Mouse (Mus musculus) liver, embryonic 16.5 days (tissue): ENCODE results near the gene Fryl. TPM values are rescaled to one million over a fixed set of nuclear protein-coding genes. Genes with fewer than 3 reads are reported as not detected.
A peak's percentile ranks its signal among the peaks of the same experiment; 100 is the strongest.

Experiments used
- ATAC-seq: fragments of 200-750 bp; cut with Nextera tagmentation; 2 replicates; pipeline ENCODE4 v1.8.0; 2017; ENCODE audit warnings: low read depth, mild to moderate bottlenecking, moderate number of reproducible peaks, moderate library complexity
- H3K27ac ChIP-seq: fragments of 300-500 bp; sonication (generic); 2 replicates; pipeline ENCODE4 v1.5.1; 2014; ENCODE audit warnings: mild to moderate bottlenecking, low read length
- H3K27me3 ChIP-seq: fragments of 300-500 bp; sonication (generic); 2 replicates; pipeline ENCODE4 v1.6.1; 2014; ENCODE audit warnings: low read depth, low read length, mixed read lengths; ENCODE audit not compliant: control insufficient read depth, insufficient read depth
- H3K36me3 ChIP-seq: fragments of 300-500 bp; sonication (generic); 2 replicates; pipeline ENCODE4 v1.6.1; 2014; ENCODE audit warnings: mild to moderate bottlenecking; ENCODE audit not compliant: control insufficient read depth, insufficient read depth
- H3K4me1 ChIP-seq: fragments of 300-500 bp; sonication (generic); 2 replicates; pipeline ENCODE4 v1.6.1; 2014; ENCODE audit warnings: low read depth, low read length, mixed read lengths; ENCODE audit not compliant: control insufficient read depth
- H3K4me2 ChIP-seq: fragments of 300-500 bp; sonication (generic); 2 replicates; pipeline ENCODE4 v1.6.1; 2014; ENCODE audit warnings: low read depth, low read length, mixed read lengths
- H3K4me3 ChIP-seq: fragments of 300-500 bp; sonication (generic); 2 replicates; pipeline ENCODE4 v1.5.1; 2014; ENCODE audit warnings: low read depth, mild to moderate bottlenecking, low read length
- H3K9ac ChIP-seq: fragments of 300-500 bp; sonication (generic); 2 replicates; pipeline ENCODE4 v1.6.1; 2014; ENCODE audit warnings: low read depth, low read length
- H3K9me3 ChIP-seq: fragments of 300-500 bp; sonication (generic); replicated peaks from 2 replicates; pipeline ENCODE4 v1.6.1; 2016; ENCODE audit warnings: low read length; ENCODE audit not compliant: control insufficient read depth
- WGBS: fragments of 180-500 bp; shearing (Covaris S2); extraction: QIAGEN DNeasy Blood & Tissue Kit; methylation state at CpG from one replicate; pipeline ENCODE4 v1.1.7; 2014; ENCODE audit not compliant: insufficient replicate concordance; 5-methylcytosine and 5-hydroxymethylcytosine counted together
- polyA plus RNA-seq: library from polyadenylated mRNA; unstranded; fragments of >200 nt; fragmentation: Nextera tagmentation; extraction: Ambion mirVana; gene quantifications from 2 replicates; pipeline ENCODE4 v1.2.1, GENCODE M21; 2015

The Fryl gene
- polyA plus RNA-seq, 1 experiment from 2014 or later: 44.1 TPM

- no peak overlapping the region for H3K9ac ChIP-seq
- H3K4me2 ChIP-seq: no peak overlapping the region
- H3K9me3 ChIP-seq: no peaks in the 10 kb centered on the region
- H3K27ac ChIP-seq: no peak overlapping the region
- peaks cover 39% of the 10 kb centered on the region for H3K4me1 ChIP-seq
- no peak for ATAC-seq
- H3K36me3 ChIP-seq: no peaks in the 10 kb centered on the region
- no peaks in the 10 kb centered on the region for H3K27me3 ChIP-seq
- no peak overlapping the region for H3K4me3 ChIP-seq
- 83% methylated on average over 8 of the region's 8 CpGs for WGBS
Measured at GRCm38 (mm10) chr5:73248211-73248610, 8.2 kb downstream of the Fryl start.

- Histone ChIP-seq H3K9ac (no peak overlapping the region), H3K27ac (no peak overlapping the region), H3K36me3 (no peaks in the 10 kb centered on the region), H3K4me2 (peak overlapping the region; percentile 19; the same call in 1 of the 2 replicates), H3K4me1 (peaks cover 31% of the 10 kb centered on the region), H3K27me3 (no peaks in the 10 kb centered on the region), H3K4me3 (no peak overlapping the region), H3K9me3 (no peaks in the 10 kb centered on the region)
- 36% methylated on average over 6 of the region's 6 CpGs for WGBS
- peak; percentile 73 for ATAC-seq
Measured at GRCm38 (mm10) chr5:73246414-73246813, 10.0 kb downstream of the Fryl start.

- Histone ChIP-seq H3K9ac (no peak overlapping the region), H3K4me2 (no peak overlapping the region), H3K27ac (no peak overlapping the region), H3K4me3 (no peak overlapping the region), H3K27me3 (no peaks in the 10 kb centered on the region), H3K4me1 (peaks cover 28% of the 10 kb centered on the region), H3K9me3 (no peaks in the 10 kb centered on the region), H3K36me3 (no peaks in the 10 kb centered on the region)
- ATAC-seq: peak; percentile 38; the same call in 1 of the 2 replicates
- WGBS: 72% methylated on average over 13 of the region's 13 CpGs
Measured at GRCm38 (mm10) chr5:73244403-73244802, 12.0 kb downstream of the Fryl start.

- peaks cover 23% of the 10 kb centered on the region for H3K4me1 ChIP-seq
- 76% methylated on average over 8 of the region's 8 CpGs for WGBS
Measured at GRCm38 (mm10) chr5:73241966-73242365, 14.5 kb downstream of the Fryl start.

GRCm38 (mm10) chr5:73241332-73241731, 15.1 kb downstream of the Fryl start:
- peak; percentile 43; the same call in 1 of the 2 replicates for ATAC-seq
- Histone ChIP-seq H3K27ac (no peak overlapping the region), H3K9ac (no peak overlapping the region), H3K4me3 (no peak overlapping the region), H3K36me3 (no peaks in the 10 kb centered on the region), H3K4me2 (no peak overlapping the region), H3K9me3 (no peaks in the 10 kb centered on the region), H3K27me3 (no peaks in the 10 kb centered on the region), H3K4me1 (peaks cover 16% of the 10 kb centered on the region)
- 16% methylated on average over 10 of the region's 10 CpGs for WGBS

More at GRCm38 (mm10) chr5:73241966-73242365, 14.5 kb downstream of the Fryl start:
- Histone ChIP-seq H3K36me3 (no peaks in the 10 kb centered on the region), H3K27ac (no peak overlapping the region), H3K9ac (no peak overlapping the region), H3K4me3 (no peak overlapping the region), H3K9me3 (no peaks in the 10 kb centered on the region), H3K27me3 (no peaks in the 10 kb centered on the region), H3K4me2 (no peak overlapping the region)
- no peak for ATAC-seq

- no peak overlapping the region for H3K9ac ChIP-seq
- 86% methylated on average over 6 of the region's 6 CpGs for WGBS
- H3K4me1 ChIP-seq: peaks cover 7% of the 10 kb centered on the region
- H3K4me3 ChIP-seq: no peak overlapping the region
- H3K27me3 ChIP-seq: no peaks in the 10 kb centered on the region
- H3K9me3 ChIP-seq: no peaks in the 10 kb centered on the region
- H3K4me2 ChIP-seq: no peak overlapping the region
- no peaks in the 10 kb centered on the region for H3K36me3 ChIP-seq
- H3K27ac ChIP-seq: no peak overlapping the region
- ATAC-seq: no peak
Measured at GRCm38 (mm10) chr5:73240391-73240790, 16.0 kb downstream of the Fryl start.

- no peak overlapping the region for H3K4me2 ChIP-seq
- peaks cover 14% of the 10 kb centered on the region for H3K4me1 ChIP-seq
- H3K9ac ChIP-seq: no peak overlapping the region
- H3K9me3 ChIP-seq: no peaks in the 10 kb centered on the region
- no peak overlapping the region for H3K27ac ChIP-seq
- WGBS: 60% methylated on average over 6 of the region's 6 CpGs
- H3K27me3 ChIP-seq: no peaks in the 10 kb centered on the region
- no peaks in the 10 kb centered on the region for H3K36me3 ChIP-seq
- no peak for ATAC-seq
- no peak overlapping the region for H3K4me3 ChIP-seq
Measured at GRCm38 (mm10) chr5:73236894-73237334, 19.5 kb downstream of the Fryl start.

- no peaks in the 10 kb centered on the region for H3K9me3 ChIP-seq
- H3K27ac ChIP-seq: no peak overlapping the region
- peaks cover 15% of the 10 kb centered on the region for H3K4me1 ChIP-seq
- no peak overlapping the region for H3K4me2 ChIP-seq
- H3K27me3 ChIP-seq: no peaks in the 10 kb centered on the region
- H3K4me3 ChIP-seq: no peak overlapping the region
- no peaks in the 10 kb centered on the region for H3K36me3 ChIP-seq
- no peak overlapping the region for H3K9ac ChIP-seq
- no peak for ATAC-seq
- WGBS: 69% methylated on average over 5 of the region's 5 CpGs
Measured at GRCm38 (mm10) chr5:73235201-73235600, 21.2 kb downstream of the Fryl start.

- H3K4me1 ChIP-seq: peaks cover 30% of the 10 kb centered on the region
- H3K36me3 ChIP-seq: no peaks in the 10 kb centered on the region
- H3K27me3 ChIP-seq: no peaks in the 10 kb centered on the region
- WGBS: 66% methylated on average over 17 of the region's 17 CpGs
- no peak overlapping the region for H3K27ac ChIP-seq
- ATAC-seq: no peak
- no peak overlapping the region for H3K4me2 ChIP-seq
- no peak overlapping the region for H3K4me3 ChIP-seq
- no peak overlapping the region for H3K9ac ChIP-seq
- H3K9me3 ChIP-seq: no peaks in the 10 kb centered on the region
Measured at GRCm38 (mm10) chr5:73233018-73233881, 23.2 kb downstream of the Fryl start.
